In the genomic region with DNA sequence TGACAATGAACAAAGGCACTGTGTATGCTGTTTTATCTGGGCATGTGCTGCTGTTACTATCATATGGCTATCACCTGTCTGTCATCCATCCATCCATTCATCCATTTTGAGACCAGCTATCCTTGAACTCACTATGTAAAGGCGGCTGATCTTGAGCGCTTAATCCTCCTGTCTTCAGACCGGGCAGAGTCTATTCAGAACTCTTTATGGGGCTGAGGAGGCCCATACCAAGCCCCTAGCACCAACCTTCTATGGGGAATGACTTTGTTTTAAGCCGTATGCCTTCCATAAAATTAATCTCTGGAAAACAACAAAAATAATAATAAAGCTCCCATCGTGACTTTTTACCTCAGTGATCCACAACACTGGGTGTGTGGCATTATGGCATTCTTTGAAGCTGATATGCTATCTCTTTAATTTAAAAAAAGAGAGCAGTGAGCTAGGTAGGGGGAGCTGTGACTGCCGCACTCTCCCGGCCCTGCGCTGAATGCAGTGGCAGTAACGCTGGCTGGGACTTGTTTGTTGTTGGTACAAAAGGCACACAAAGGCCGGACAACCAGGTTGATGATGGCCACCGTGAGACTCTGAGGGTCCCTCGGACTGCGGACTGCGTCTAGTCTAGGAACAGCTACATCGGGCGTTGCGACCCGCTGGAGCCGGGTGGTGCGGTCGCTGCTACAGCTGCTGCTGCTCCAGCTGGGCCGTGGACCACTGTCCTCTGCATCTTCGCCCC, we compare ENCODE assay signal across 7 mouse cellular contexts. TPM values are rescaled to one million over a fixed set of nuclear protein-coding genes. Genes with fewer than 3 reads are reported as not detected.
DNase-seq lines count a peak whose midpoint lies in the region; ATAC-seq and TF ChIP-seq lines count a peak whose summit lies in the region.

Sacs (plus strand) TSS at position 464 of the 733 bp plus-strand sequence.

- H3K27ac ChIP-seq in ES-E14 (ENCODE audit: insufficient read depth, low read depth, low read length, poor library complexity, severe bottlenecking) = no peak within 1 kb of the TSS
- H3K27ac ChIP-seq in embryonic facial prominence, embryonic 14.5 days (replicated peaks; ENCODE audit: low read depth, low read length) = no peak within 1 kb of the TSS
- no peak within 1 kb of the TSS for H3K27ac ChIP-seq in heart, embryonic 12.5 days (ENCODE audit: poor library complexity, severe bottlenecking)
- H3K27ac ChIP-seq in midbrain, embryonic 12.5 days (replicated peaks) = peak within 1 kb of the TSS; percentile 46; the same call in 1 of the 2 replicates

- H3K4me3 ChIP-seq in ES-E14 (ENCODE audit: insufficient read depth in 1 of 2, low read depth in 1 of 2, low read length in 2 of 2, poor library complexity in 1 of 2, severe bottlenecking in 1 of 2) = peak within 1 kb of the TSS; percentile 47 to 58
- peak within 1 kb of the TSS; percentile 47 for H3K4me3 ChIP-seq in embryonic facial prominence, embryonic 14.5 days (ENCODE audit: low read depth, low read length)
- H3K4me3 ChIP-seq in heart, embryonic 12.5 days = peak within 1 kb of the TSS; percentile 55
- peak within 1 kb of the TSS; percentile 53 for H3K4me3 ChIP-seq in midbrain, embryonic 12.5 days

- H3K27me3 ChIP-seq in embryonic facial prominence, embryonic 14.5 days (replicated peaks; ENCODE audit: control insufficient read depth, insufficient read depth, low read length) = peaks cover 18% of the 10 kb centered on the region
- peaks cover 12% of the 10 kb centered on the region for H3K27me3 ChIP-seq in heart, embryonic 12.5 days (replicated peaks)
- peaks cover 10% of the 10 kb centered on the region for H3K27me3 ChIP-seq in midbrain, embryonic 12.5 days

- WGBS in embryonic facial prominence, embryonic 14.5 days = 6% methylated on average over 17 of the region's 23 CpGs
- WGBS in heart, embryonic 12.5 days = 5% methylated on average over 23 of the region's 23 CpGs
- WGBS in midbrain, embryonic 12.5 days = 2% methylated on average over 23 of the region's 23 CpGs

- H3K4me2 ChIP-seq in embryonic facial prominence, embryonic 14.5 days (ENCODE audit: low read depth, low read length) = peak within 1 kb of the TSS; percentile 78
- H3K4me2 ChIP-seq in heart, embryonic 12.5 days = peak within 1 kb of the TSS; percentile 79
- peak within 1 kb of the TSS; percentile 68 for H3K4me2 ChIP-seq in midbrain, embryonic 12.5 days (replicated peaks)

- peak within 1 kb of the TSS; percentile 23; the same call in 1 of the 2 replicates for H3K9ac ChIP-seq in ES-E14 (ENCODE audit: insufficient read depth, low read depth, low read length, poor library complexity, severe bottlenecking)
- peak within 1 kb of the TSS; percentile 60 for H3K9ac ChIP-seq in embryonic facial prominence, embryonic 14.5 days (ENCODE audit: low read depth, low read length)
- H3K9ac ChIP-seq in heart, embryonic 12.5 days = peak within 1 kb of the TSS; percentile 75
- H3K9ac ChIP-seq in midbrain, embryonic 12.5 days (replicated peaks) = peak within 1 kb of the TSS; percentile 68

- ATAC-seq in embryonic facial prominence, embryonic 14.5 days (ENCODE audit: low read depth) = peak; percentile 65; the same call in 1 of the 2 replicates
- peak; percentile 45; the same call in 1 of the 2 replicates for ATAC-seq in heart, embryonic 12.5 days (ENCODE audit: insufficient number of reproducible peaks, low FRiP score)
- peak; percentile 72 for ATAC-seq in midbrain, embryonic 12.5 days (ENCODE audit: low FRiP score, low read depth)
- no peak for ATAC-seq in inflammation-experienced regulatory T-cells, adult 6 months

- no peak for DNase-seq in ES-E14 (ENCODE audit: low read depth, low spot score)
- DNase-seq in adrenal gland, postnatal 25 days = peak; percentile 21
- no peak for DNase-seq in embryonic facial prominence, embryonic 14.5 days (ENCODE audit: low spot score)
- peak; percentile 36 for DNase-seq in layer of hippocampus, adult 9-11 months

- no peaks in the 10 kb centered on the region for H3K9me3 ChIP-seq in ES-E14 (ENCODE audit: control insufficient read depth, insufficient read depth, low read depth, low read length)
- H3K9me3 ChIP-seq in embryonic facial prominence, embryonic 14.5 days (ENCODE audit: control insufficient read depth, low read length) = no peaks in the 10 kb centered on the region
- H3K9me3 ChIP-seq in heart, embryonic 12.5 days (replicated peaks) = no peaks in the 10 kb centered on the region
- H3K9me3 ChIP-seq in midbrain, embryonic 12.5 days = no peaks in the 10 kb centered on the region

- peaks cover 7 to 15% of the 10 kb centered on the region in 2 experiments; a peak in 2 of 4 replicates for H3K4me1 ChIP-seq in ES-E14 (ENCODE audit: control insufficient read depth in 2 of 2, insufficient read depth in 2 of 2, low read length in 2 of 2, poor library complexity in 1 of 2)
- H3K4me1 ChIP-seq in embryonic facial prominence, embryonic 14.5 days (ENCODE audit: control insufficient read depth, insufficient read depth, low read length) = 0 out of 2 replicates have a peak, but pooled peaks cover 2% of the 10 kb centered on the region
- 0 out of 2 replicates have a peak, but pooled peaks cover 4% of the 10 kb centered on the region for H3K4me1 ChIP-seq in heart, embryonic 12.5 days (replicated peaks)
- H3K4me1 ChIP-seq in midbrain, embryonic 12.5 days = peaks cover 8% of the 10 kb centered on the region; the same call in 1 of the 2 replicates

- no peaks in the 10 kb centered on the region for H3K36me3 ChIP-seq in ES-E14 (ENCODE audit: control insufficient read depth, insufficient read depth, low read length, poor library complexity, severe bottlenecking)
- H3K36me3 ChIP-seq in embryonic facial prominence, embryonic 14.5 days (ENCODE audit: control insufficient read depth, insufficient read depth, low read length) = no peaks in the 10 kb centered on the region
- no peaks in the 10 kb centered on the region for H3K36me3 ChIP-seq in heart, embryonic 12.5 days
- H3K36me3 ChIP-seq in midbrain, embryonic 12.5 days = no peaks in the 10 kb centered on the region

- in situ Hi-C loops in ES-E14 (cut with MboI; ENCODE audit: low sequenced_read_pairs in 2 of 2, unreplicated experiment in 2 of 2) = no loop called here

TF ChIP-seq in ES-E14, 5 proteins besides CTCF, POLR2A, EP300 and RAD21:
- TF ChIP-seq ZC3H11A (IDR thresholded peaks at IDR 0.05; ENCODE audit: borderline replicate concordance, low read depth, low read length) = no peak
- TF ChIP-seq HCFC1 (IDR thresholded peaks at IDR 0.05; ENCODE audit: borderline replicate concordance, insufficient read depth, low read length) = no peak
- TF ChIP-seq CHD2 (IDR thresholded peaks at IDR 0.05; ENCODE audit: low read depth, low read length) = no peak
- TF ChIP-seq ZNF384 (IDR thresholded peaks at IDR 0.05; ENCODE audit: low read depth, low read length) = no peak
- TF ChIP-seq MAFK (IDR thresholded peaks at IDR 0.05; ENCODE audit: insufficient read depth, low read depth, low read length) = no peak

RNA-seq across cellular contexts. Expression of gene Sacs, which starts in this region (rescaled TPM):
- total RNA-seq in ES-E14 (2012; rRNA removed) = 8.3 and 13.8 TPM in 2 replicates
- total RNA-seq in adrenal gland, postnatal 25 days (2021) = 10.3 and 11.1 TPM in 2 replicates
- polyA plus RNA-seq in embryonic facial prominence, embryonic 14.5 days (2014; fragmentation: Nextera tagmentation; extraction: Ambion mirVana) = 5.0 and 5.2 TPM in 2 replicates
- 6.3 and 6.6 TPM in 2 replicates for polyA plus RNA-seq in heart, embryonic 12.5 days (2016; fragmentation: Nextera tagmentation; extraction: Ambion mirVana)
- 7.5 TPM in 2 replicates for polyA plus RNA-seq in midbrain, embryonic 12.5 days (2016; fragmentation: Nextera tagmentation; extraction: Ambion mirVana)
- polyA plus RNA-seq in inflammation-experienced regulatory T-cells, adult 6 months (2017; shearing (Covaris generic)) = 1 to 10 TPM; 5.2 to 6.6 (median 5.8) TPM

Comparison
In these comparisons a context has a peak if more than half of its experiments do, and no peak if none do; other contexts are left out.
1. DNase-seq: peak in adrenal gland, postnatal 25 days (single experiment) and layer of hippocampus, adult 9-11 months (single experiment); none in ES-E14 (single experiment) and embryonic facial prominence, embryonic 14.5 days (single experiment).
2. H3K9ac ChIP-seq: peak in every context shown above with its lines; median percentile 75 in heart, embryonic 12.5 days; 68 in midbrain, embryonic 12.5 days; 60 in embryonic facial prominence, embryonic 14.5 days; 23 in ES-E14.
3. Peak in every context shown above with its lines, with median percentiles within 50 percentile points of each other: H3K4me3 ChIP-seq and H3K4me2 ChIP-seq.